Mouse (Mus musculus): ENCODE measurements at regions not wholly inside any gene's neighbourhood (a gene's known extent, or its start where the extent isn't known, plus 50 kb on each side); places are given as distances from the start of the nearest gene placed in this dataset.

DNA sequence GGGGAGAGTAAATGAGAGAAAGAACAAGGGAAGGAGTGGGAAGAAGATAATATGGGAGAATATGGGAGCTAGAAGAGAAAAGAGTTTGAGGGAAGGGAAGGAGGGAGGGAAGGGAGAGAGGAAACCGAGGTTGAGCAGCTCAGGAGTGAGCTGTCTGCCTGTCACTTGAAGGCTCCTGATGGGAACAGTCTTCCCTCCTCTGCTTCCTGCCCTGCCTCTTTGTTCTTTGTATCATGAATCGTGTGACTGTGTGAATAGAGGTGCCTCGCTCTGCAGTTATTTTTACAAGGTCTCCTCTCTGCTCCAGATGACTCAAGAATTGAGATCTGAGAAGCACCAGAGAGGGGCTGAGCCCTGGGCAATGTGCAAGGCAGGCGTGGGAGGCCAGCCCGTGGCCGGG is 92.0 kb upstream of the Mrps10 start:
- dilution Hi-C loops (cut with MboI; ENCODE audit: extremely low pct_ligation_motif_present, extremely low pct_unique_long_range_greater_than_20kb, low sequenced_read_pairs) = no loop called here
- Histone ChIP-seq H3K9ac (ENCODE audit: insufficient read depth, low read depth) (no peak overlapping the region), H3K27ac (ENCODE audit: insufficient read depth, low read depth) (no peak overlapping the region), H3K4me1 (ENCODE audit: control insufficient read depth in 1 of 2, insufficient read depth in 2 of 2) (peaks cover 0 to 4% of the 10 kb centered on the region in 2 experiments; a peak in 2 of 4 replicates), H3K36me3 (replicated peaks in 1 of 2; ENCODE audit: control insufficient read depth in 1 of 2, insufficient read depth in 1 of 2, low read length in 1 of 2) (peaks cover 0 to 7% of the 10 kb centered on the region in 2 experiments), H3K27me3 (replicated peaks) (no peaks in the 10 kb centered on the region), H3K4me2 (ENCODE audit: insufficient read depth, low read depth, poor library complexity, severe bottlenecking) (no peak overlapping the region), H3K79me2 (replicated peaks; ENCODE audit: control insufficient read depth, extremely low read depth, insufficient read depth, poor library complexity, severe bottlenecking) (no peaks in the 10 kb centered on the region), H3K9me3 (replicated peaks; ENCODE audit: low read length) (peaks cover 7% of the 10 kb centered on the region), H3K4me3 (replicated peaks in 1 of 3; ENCODE audit: low read depth in 2 of 3, low read length in 2 of 3, poor library complexity in 1 of 3) (no peak overlapping the region)
- no peak for TF ChIP-seq MEF2A (IDR thresholded peaks at IDR 0.05; ENCODE audit: borderline replicate concordance, low read depth, low read length)
- in situ Hi-C loops (cut with MboI; ENCODE audit: low pct_ligation_motif_present, low pct_unique_long_range_greater_than_20kb, low sequenced_read_pairs) = no loop called here
- no peak for DNase-seq (ENCODE audit: extremely low read depth)

DNA sequence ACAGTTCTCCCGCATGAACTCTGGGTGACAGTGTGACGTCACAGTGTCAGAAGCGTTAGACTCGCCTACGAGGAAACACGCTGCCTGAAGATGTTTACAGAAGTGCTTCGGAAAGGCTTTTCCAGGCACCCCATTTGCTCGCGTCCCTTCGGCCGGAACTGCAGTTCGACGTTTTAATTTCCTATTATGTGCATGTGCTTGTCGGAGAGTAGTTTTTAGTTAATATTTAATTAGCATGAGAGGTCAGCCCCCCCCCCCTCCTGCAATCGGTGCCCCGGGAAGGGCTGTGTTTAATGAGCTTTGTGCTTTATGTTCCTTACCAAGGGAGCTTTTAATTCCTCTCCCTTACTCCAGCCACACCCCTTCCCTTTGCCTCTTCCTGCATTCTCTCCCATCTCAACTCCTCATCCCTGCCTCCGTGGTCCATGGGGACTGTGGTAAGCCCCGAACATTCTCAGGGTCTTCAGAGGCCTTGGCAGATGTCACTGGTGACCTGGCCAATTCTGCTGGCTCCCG is 92.8 kb upstream of the Mrps10 start:
- Histone ChIP-seq H3K4me2 (ENCODE audit: insufficient read depth, low read depth, poor library complexity, severe bottlenecking) (no peak overlapping the region), H3K4me1 (ENCODE audit: control insufficient read depth in 1 of 2, insufficient read depth in 2 of 2) (peaks cover 0 to 4% of the 10 kb centered on the region in 2 experiments; a peak in 2 of 4 replicates), H3K27ac (ENCODE audit: insufficient read depth, low read depth) (no peak overlapping the region), H3K36me3 (replicated peaks in 1 of 2; ENCODE audit: control insufficient read depth in 1 of 2, insufficient read depth in 1 of 2, low read length in 1 of 2) (peaks cover 0 to 7% of the 10 kb centered on the region in 2 experiments), H3K4me3 (replicated peaks in 1 of 3; ENCODE audit: low read depth in 2 of 3, low read length in 2 of 3, poor library complexity in 1 of 3) (no peak overlapping the region), H3K9ac (ENCODE audit: insufficient read depth, low read depth) (no peak overlapping the region), H3K9me3 (replicated peaks; ENCODE audit: low read length) (peaks cover 7% of the 10 kb centered on the region), H3K27me3 (replicated peaks) (no peaks in the 10 kb centered on the region), H3K79me2 (replicated peaks; ENCODE audit: control insufficient read depth, extremely low read depth, insufficient read depth, poor library complexity, severe bottlenecking) (no peaks in the 10 kb centered on the region)
- dilution Hi-C loops (cut with MboI; ENCODE audit: extremely low pct_ligation_motif_present, extremely low pct_unique_long_range_greater_than_20kb, low sequenced_read_pairs) = no loop called here
- DNase-seq (ENCODE audit: extremely low read depth) = no peak
- in situ Hi-C loops (cut with MboI; ENCODE audit: low pct_ligation_motif_present, low pct_unique_long_range_greater_than_20kb, low sequenced_read_pairs) = no loop called here
- TF ChIP-seq UBTF (IDR thresholded peaks at IDR 0.05; ENCODE audit: low read depth, low read length) (no peak), RAD21 (IDR thresholded peaks at IDR 0.05; ENCODE audit: low read depth, low read length) (no peak), JUN (IDR thresholded peaks at IDR 0.05; ENCODE audit: insufficient read depth, low read depth, low read length) (no peak), EP300 (IDR thresholded peaks at IDR 0.05; ENCODE audit: low read length) (no peak), MAFK (IDR thresholded peaks at IDR 0.05; ENCODE audit: insufficient replicate concordance, low read length) (no peak), HCFC1 (IDR thresholded peaks at IDR 0.05; ENCODE audit: low read depth, low read length) (no peak), SIN3A (IDR thresholded peaks at IDR 0.05; ENCODE audit: low read length) (no peak), MXI1 (IDR thresholded peaks at IDR 0.05; ENCODE audit: low read depth, low read length) (no peak), MYC (IDR thresholded peaks at IDR 0.05; ENCODE audit: low read depth, low read length) (no peak), TCF12 (IDR thresholded peaks at IDR 0.05; ENCODE audit: low read depth, low read length) (no peak), BHLHE40 (IDR thresholded peaks at IDR 0.05; ENCODE audit: low read depth, low read length) (no peak)

DNA sequence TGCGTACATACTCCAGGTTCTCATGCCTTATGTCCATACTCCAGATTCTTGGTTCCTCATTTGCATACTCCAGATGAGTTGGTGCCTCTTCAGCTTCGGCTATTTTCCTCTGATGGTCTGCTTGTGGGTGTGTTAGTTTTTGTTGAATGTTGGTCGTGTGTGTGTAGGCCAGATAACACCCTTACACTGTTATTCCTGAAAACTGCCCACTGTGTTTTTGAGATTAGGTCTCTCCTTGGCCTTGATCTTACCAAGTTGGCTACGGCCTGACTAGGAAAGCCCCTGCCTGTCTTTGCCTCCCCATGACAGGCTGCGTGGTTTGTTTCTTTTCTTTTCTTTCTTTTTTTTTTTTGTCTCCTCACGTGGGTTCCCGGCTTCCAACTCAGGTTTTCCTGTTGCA is 95.4 kb upstream of the Mrps10 start:
- no peaks in the 10 kb centered on the region for H3K27me3 ChIP-seq (replicated peaks)
- no peak for DNase-seq (ENCODE audit: extremely low read depth)
- H3K79me2 ChIP-seq (replicated peaks; ENCODE audit: control insufficient read depth, extremely low read depth, insufficient read depth, poor library complexity, severe bottlenecking) = no peaks in the 10 kb centered on the region
- H3K4me3 ChIP-seq (replicated peaks in 1 of 3; ENCODE audit: low read depth in 2 of 3, low read length in 2 of 3, poor library complexity in 1 of 3) = no peak overlapping the region
- peaks cover 0 to 4% of the 10 kb centered on the region in 2 experiments; a peak in 2 of 4 replicates for H3K4me1 ChIP-seq (ENCODE audit: control insufficient read depth in 1 of 2, insufficient read depth in 2 of 2)
- no peak overlapping the region for H3K4me2 ChIP-seq (ENCODE audit: insufficient read depth, low read depth, poor library complexity, severe bottlenecking)
- peaks cover 7% of the 10 kb centered on the region for H3K9me3 ChIP-seq (replicated peaks; ENCODE audit: low read length)
- peaks cover 0 to 13% of the 10 kb centered on the region in 2 experiments for H3K36me3 ChIP-seq (replicated peaks in 1 of 2; ENCODE audit: control insufficient read depth in 1 of 2, insufficient read depth in 1 of 2, low read length in 1 of 2)
- dilution Hi-C loops (cut with MboI; ENCODE audit: extremely low pct_ligation_motif_present, extremely low pct_unique_long_range_greater_than_20kb, low sequenced_read_pairs) = no loop called here
- TF ChIP-seq CHD2 (IDR thresholded peaks at IDR 0.05; ENCODE audit: low read length) (no peak), TCF12 (IDR thresholded peaks at IDR 0.05; ENCODE audit: low read depth, low read length) (no peak), HCFC1 (IDR thresholded peaks at IDR 0.05; ENCODE audit: low read depth, low read length) (no peak)
- in situ Hi-C loops (cut with MboI; ENCODE audit: low pct_ligation_motif_present, low pct_unique_long_range_greater_than_20kb, low sequenced_read_pairs) = no loop called here
- H3K9ac ChIP-seq (ENCODE audit: insufficient read depth, low read depth) = no peak overlapping the region
- H3K27ac ChIP-seq (ENCODE audit: insufficient read depth, low read depth) = no peak overlapping the region

All from CH12.LX (cell line).